Mouse (Mus musculus) limb, embryonic 14.5 days (tissue): ENCODE data around the gene Tmem160. TPM values are rescaled to one million over a fixed set of nuclear protein-coding genes. Genes with fewer than 3 reads are reported as not detected.

Experiments used
- ATAC-seq: fragments of 200-750 bp; cut with Nextera tagmentation; 2 replicates; pipeline ENCODE4 v1.8.0; 2017; ENCODE audit warnings: low read depth, moderate number of reproducible peaks, moderate TSS enrichment; ENCODE audit not compliant: low FRiP score
- DNase-seq: peaks from one replicate; pipeline ENCODE4 v3.0.0-alpha.2; 2015; ENCODE audit warnings: low spot score
- H3K27ac ChIP-seq: fragments of 300-500 bp; sonication (generic); replicated peaks from 2 replicates; pipeline ENCODE4 v1.5.1; 2014; ENCODE audit warnings: low read depth, mild to moderate bottlenecking, low read length, moderate library complexity, mixed read lengths
- H3K27me3 ChIP-seq: fragments of 300-500 bp; sonication (generic); 2 replicates; pipeline ENCODE4 v1.6.1; 2014; ENCODE audit warnings: low read length, mixed read lengths; ENCODE audit not compliant: control insufficient read depth, insufficient read depth
- H3K36me3 ChIP-seq: fragments of 300-500 bp; sonication (generic); 2 replicates; pipeline ENCODE4 v1.6.1; 2014; ENCODE audit warnings: mild to moderate bottlenecking, low read length, moderate library complexity, mixed read lengths; ENCODE audit not compliant: control insufficient read depth, insufficient read depth
- H3K4me1 ChIP-seq: fragments of 300-500 bp; sonication (generic); 2 replicates; pipeline ENCODE4 v1.6.1; 2014; ENCODE audit warnings: antibody characterized with exemption, low read length, mixed read lengths; ENCODE audit not compliant: control insufficient read depth, insufficient read depth
- H3K4me2 ChIP-seq: fragments of 300-500 bp; sonication (generic); replicated peaks from 2 replicates; pipeline ENCODE4 v1.6.1; 2014; ENCODE audit warnings: low read depth, mild to moderate bottlenecking, low read length, moderate library complexity; ENCODE audit not compliant: severe bottlenecking
- H3K4me3 ChIP-seq: fragments of 300-500 bp; sonication (generic); replicated peaks from 2 replicates; pipeline ENCODE4 v1.5.1; 2014; ENCODE audit warnings: low read length
- H3K9ac ChIP-seq: fragments of 300-500 bp; sonication (generic); 2 replicates; pipeline ENCODE4 v1.6.1; 2014; ENCODE audit warnings: mild to moderate bottlenecking, low read depth, low read length, moderate library complexity; ENCODE audit not compliant: severe bottlenecking
- H3K9me3 ChIP-seq: fragments of 300-500 bp; sonication (generic); 2 replicates; pipeline ENCODE4 v1.6.1; 2016; ENCODE audit warnings: low read length; ENCODE audit not compliant: control insufficient read depth
- POLR2A ChIP-seq: fragments of 200-500 bp; IDR thresholded peaks from 2 replicates; pipeline ENCODE4 v1.8.0; 2012; ENCODE audit warnings: inconsistent platforms, mild to moderate bottlenecking, moderate library complexity, borderline replicate concordance; ENCODE audit not compliant: insufficient read depth, insufficient read length; ENCODE audit errors: extremely low read depth
- WGBS: fragments of 180-500 bp; shearing (Covaris S2); extraction: QIAGEN DNeasy Blood & Tissue Kit; methylation state at CpG from one replicate; pipeline ENCODE4 v1.1.7; 2014; 5-methylcytosine and 5-hydroxymethylcytosine counted together
- polyA plus RNA-seq, 2 experiments: library from polyadenylated mRNA; depleted of rRNA in 1 of 2; stranded (reverse) in 1 of 2; unstranded in 1 of 2; fragments of >200 nt; fragmentation: Nextera tagmentation in 1 of 2; extraction: Ambion mirVana in 1 of 2; gene quantifications; 2 replicates each; pipeline versions ENCODE4 v1.2.1 to v1.2.3; 2012 to 2014

Gene Tmem160
- polyA plus RNA-seq, 2 experiments, result 32.8 to 51.3 TPM

DNA sequence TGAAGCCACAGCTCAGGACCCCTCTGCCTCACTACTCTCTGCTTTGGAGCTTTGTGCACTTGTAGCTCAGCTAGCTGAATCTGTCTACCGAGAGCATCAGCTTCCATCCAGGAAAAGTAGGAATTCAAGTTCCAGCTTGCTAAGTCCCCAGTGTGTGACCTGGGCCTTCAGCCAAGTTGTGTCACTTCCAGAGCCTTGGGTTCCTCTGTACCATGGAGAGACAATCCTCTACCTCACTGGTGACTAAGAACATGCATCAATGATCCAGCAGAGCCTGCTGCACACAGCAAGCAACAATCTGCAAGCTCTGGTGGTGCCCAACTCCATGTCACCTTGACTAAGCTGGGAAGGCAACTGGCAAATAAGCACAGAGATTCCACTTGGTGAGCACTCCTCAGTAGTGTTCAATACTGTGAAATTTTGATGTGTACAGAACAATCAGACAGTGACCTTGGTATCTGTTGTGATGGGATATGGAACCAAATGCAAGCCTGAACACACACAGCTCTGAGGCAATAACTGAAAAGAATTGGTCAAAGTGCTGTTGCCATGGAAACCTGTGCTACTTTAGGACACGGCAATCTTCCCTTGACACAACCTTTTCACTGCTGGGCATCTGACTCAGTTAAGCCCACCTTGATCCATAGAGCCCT, 52.1 kb downstream of the Tmem160 start:
- no peak overlapping the region for H3K4me2 ChIP-seq
- no peaks in the 10 kb centered on the region for H3K4me1 ChIP-seq
- DNase-seq, result no peak
- H3K4me3 ChIP-seq, result no peak overlapping the region
- peaks cover 63% of the 10 kb centered on the region for H3K36me3 ChIP-seq
- no peaks in the 10 kb centered on the region for H3K9me3 ChIP-seq
- 87% methylated on average over 2 of the region's 2 CpGs for WGBS
- TF ChIP-seq POLR2A, result no peak
- H3K27me3 ChIP-seq, result no peaks in the 10 kb centered on the region
- no peak overlapping the region for H3K27ac ChIP-seq
- no peak overlapping the region for H3K9ac ChIP-seq
- ATAC-seq, result no peak

Other genes with a start within 250 kb of the Tmem160 start
- gene Dhx34, start 230.7 kb upstream of the Tmem160 start, polyA plus RNA-seq (2012; rRNA removed), result 17.0 and 25.9 TPM in 2 replicates
- 8.9 and 9.4 TPM in 2 replicates for gene Dhx34, start 230.7 kb upstream of the Tmem160 start, polyA plus RNA-seq (2014; fragmentation: Nextera tagmentation; extraction: Ambion mirVana)
- gene C5ar2, start 208.6 kb upstream of the Tmem160 start, polyA plus RNA-seq (2012; rRNA removed), result 0.15 and 0.32 TPM in 2 replicates
- 0.07 TPM in 1 of 2 replicates, not detected in the other for gene C5ar2, start 208.6 kb upstream of the Tmem160 start, polyA plus RNA-seq (2014; fragmentation: Nextera tagmentation; extraction: Ambion mirVana)
- gene C5ar1, start 193.2 kb upstream of the Tmem160 start, polyA plus RNA-seq (2012; rRNA removed), result 3.2 and 5.4 TPM in 2 replicates
- gene C5ar1, start 193.2 kb upstream of the Tmem160 start, polyA plus RNA-seq (2014; fragmentation: Nextera tagmentation; extraction: Ambion mirVana), result 2.8 and 3.1 TPM in 2 replicates
- 48.7 and 57.8 TPM in 2 replicates for gene Inafm1, start 179.2 kb upstream of the Tmem160 start, polyA plus RNA-seq (2012; rRNA removed)
- gene Inafm1, start 179.2 kb upstream of the Tmem160 start, polyA plus RNA-seq (2014; fragmentation: Nextera tagmentation; extraction: Ambion mirVana), result 24.3 and 27.4 TPM in 2 replicates
- 64.4 and 84.8 TPM in 2 replicates for gene Ccdc9, start 166.0 kb upstream of the Tmem160 start, polyA plus RNA-seq (2012; rRNA removed)
- 15.9 and 17.7 TPM in 2 replicates for gene Ccdc9, start 166.0 kb upstream of the Tmem160 start, polyA plus RNA-seq (2014; fragmentation: Nextera tagmentation; extraction: Ambion mirVana)
- gene Bbc3, start 144.4 kb upstream of the Tmem160 start, polyA plus RNA-seq (2012; rRNA removed), result 7.4 and 11.9 TPM in 2 replicates
- gene Bbc3, start 144.4 kb upstream of the Tmem160 start, polyA plus RNA-seq (2014; fragmentation: Nextera tagmentation; extraction: Ambion mirVana), result 3.7 and 4.0 TPM in 2 replicates
- gene Sae1, start 65.0 kb upstream of the Tmem160 start, polyA plus RNA-seq (2012; rRNA removed), result 143 and 172 TPM in 2 replicates
- 273 and 289 TPM in 2 replicates for gene Sae1, start 65.0 kb upstream of the Tmem160 start, polyA plus RNA-seq (2014; fragmentation: Nextera tagmentation; extraction: Ambion mirVana)
- 49.1 and 57.6 TPM in 2 replicates for gene Zc3h4, start 51.9 kb upstream of the Tmem160 start, polyA plus RNA-seq (2012; rRNA removed)
- gene Zc3h4, start 51.9 kb upstream of the Tmem160 start, polyA plus RNA-seq (2014; fragmentation: Nextera tagmentation; extraction: Ambion mirVana), result 15.7 and 18.9 TPM in 2 replicates
- gene Npas1, start 24.9 kb downstream of the Tmem160 start, polyA plus RNA-seq (2012; rRNA removed), result 0.03 TPM in 2 replicates
- 0.15 and 0.21 TPM in 2 replicates for gene Npas1, start 24.9 kb downstream of the Tmem160 start, polyA plus RNA-seq (2014; fragmentation: Nextera tagmentation; extraction: Ambion mirVana)
- gene Arhgap35, start 162.2 kb downstream of the Tmem160 start, polyA plus RNA-seq (2012; rRNA removed), result 24.7 and 28.5 TPM in 2 replicates
- 23.0 and 24.5 TPM in 2 replicates for gene Arhgap35, start 162.2 kb downstream of the Tmem160 start, polyA plus RNA-seq (2014; fragmentation: Nextera tagmentation; extraction: Ambion mirVana)
- gene Ceacam15, start 222.9 kb downstream of the Tmem160 start, polyA plus RNA-seq (2012; rRNA removed), result not detected in 2 replicates
- gene Ceacam15, start 222.9 kb downstream of the Tmem160 start, polyA plus RNA-seq (2014; fragmentation: Nextera tagmentation; extraction: Ambion mirVana), result not detected in 2 replicates